Mouse (Mus musculus) heart, postnatal 0 days (tissue): ENCODE results near the gene Mrpl48. TPM values are rescaled to one million over a fixed set of nuclear protein-coding genes. Genes with fewer than 3 reads are reported as not detected.

Experiments used
- ATAC-seq: fragments of 200-750 bp; cut with Nextera tagmentation; 2 replicates; pipeline ENCODE4 v1.8.0; 2017; ENCODE audit warnings: low read depth, moderate number of reproducible peaks, moderate library complexity; ENCODE audit not compliant: insufficient read depth
- DNase-seq: peaks from one replicate; pipeline ENCODE4 v3.0.0-alpha.2; 2016; ENCODE audit warnings: low spot score
- H3K27ac ChIP-seq: fragments of 300-500 bp; sonication (generic); 2 replicates; pipeline ENCODE4 v1.5.1; 2014; ENCODE audit warnings: low read depth, mild to moderate bottlenecking
- H3K27me3 ChIP-seq: fragments of 300-500 bp; sonication (generic); 2 replicates; pipeline ENCODE4 v1.6.1; 2014; ENCODE audit warnings: low read length, mixed read lengths; ENCODE audit not compliant: control insufficient read depth, insufficient read depth
- H3K36me3 ChIP-seq: fragments of 300-500 bp; sonication (generic); replicated peaks from 2 replicates; pipeline ENCODE4 v1.6.1; 2014; ENCODE audit warnings: low read length, mixed read lengths; ENCODE audit not compliant: control insufficient read depth, insufficient read depth
- H3K4me1 ChIP-seq: fragments of 300-500 bp; sonication (generic); 2 replicates; pipeline ENCODE4 v1.6.1; 2014; ENCODE audit warnings: antibody characterized with exemption; ENCODE audit not compliant: control insufficient read depth, insufficient read depth
- H3K4me2 ChIP-seq: fragments of 300-500 bp; sonication (generic); 2 replicates; pipeline ENCODE4 v1.6.1; 2014; ENCODE audit warnings: low read depth, mild to moderate bottlenecking, low read length, moderate library complexity
- H3K4me3 ChIP-seq: fragments of 300-500 bp; sonication (generic); 2 replicates; pipeline ENCODE4 v1.5.1; 2014; ENCODE audit warnings: low read depth, low read length
- H3K9ac ChIP-seq: fragments of 300-500 bp; sonication (generic); replicated peaks from 2 replicates; pipeline ENCODE4 v1.6.1; 2014; ENCODE audit warnings: low read depth, low read length, mixed read lengths
- H3K9me3 ChIP-seq: fragments of 300-500 bp; sonication (generic); replicated peaks from 2 replicates; pipeline ENCODE4 v1.6.1; 2016; ENCODE audit warnings: low read length; ENCODE audit not compliant: control insufficient read depth
- CTCF ChIP-seq: IDR thresholded peaks from 2 replicates; pipeline ENCODE4 v1.5.1; 2016; ENCODE audit warnings: antibody characterized with exemption, control low read depth, low read depth
- EP300 ChIP-seq: IDR thresholded peaks from 2 replicates; pipeline ENCODE4 v1.6.1; 2016; ENCODE audit warnings: antibody characterized with exemption, low read depth
- WGBS: fragments of 180-500 bp; shearing (Covaris S2); extraction: QIAGEN DNeasy Blood & Tissue Kit; methylation state at CpG from one replicate; pipeline ENCODE4 v1.1.7; 2014; 5-methylcytosine and 5-hydroxymethylcytosine counted together
- polyA plus RNA-seq: library from polyadenylated mRNA; unstranded; fragments of >200 nt; fragmentation: Nextera tagmentation; extraction: Ambion mirVana; gene quantifications from 2 replicates; pipeline ENCODE4 v1.2.1, GENCODE M21; 2015
- total RNA-seq: library from RNA; depleted of rRNA; stranded (reverse); fragments of >200 nt; gene quantifications from 2 replicates; pipeline ENCODE4 v1.2.3, GENCODE M21; 2014; ENCODE audit warnings: low replicate concordance

Mrpl48 gene
- total and polyA plus RNA-seq, 2 experiments from 2014 or later, result 32.6 to 119 TPM

DNA sequence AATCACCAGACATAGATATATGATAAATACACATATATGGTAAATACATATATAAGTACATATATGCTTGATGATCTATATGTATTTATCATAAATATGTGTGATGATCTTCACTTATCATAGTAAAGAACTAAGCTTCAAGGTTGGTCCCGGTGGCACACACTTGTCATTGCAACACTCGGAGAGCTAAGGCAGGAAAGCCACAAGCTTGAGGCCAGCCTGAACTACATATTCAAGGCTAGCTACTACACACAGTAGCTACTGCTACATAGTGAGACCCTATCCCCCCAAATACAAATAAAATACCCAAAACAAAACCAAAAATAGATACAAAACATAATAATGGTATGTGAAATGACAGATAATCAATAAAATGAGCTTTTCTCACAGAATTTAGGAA, 72.3 kb downstream of the Mrpl48 start:
- Histone ChIP-seq H3K9me3 (no peaks in the 10 kb centered on the region), H3K4me2 (no peak overlapping the region), H3K4me1 (peaks cover 10% of the 10 kb centered on the region), H3K27me3 (no peaks in the 10 kb centered on the region), H3K36me3 (peaks cover 18% of the 10 kb centered on the region), H3K4me3 (no peak overlapping the region), H3K9ac (no peak overlapping the region), H3K27ac (no peak overlapping the region)
- 83% methylated on average over 2 of the region's 2 CpGs for whole genome bisulfite sequencing
- no peak for DNase-seq
- no peak for ATAC-seq
- TF ChIP-seq CTCF, result no peak

DNA sequence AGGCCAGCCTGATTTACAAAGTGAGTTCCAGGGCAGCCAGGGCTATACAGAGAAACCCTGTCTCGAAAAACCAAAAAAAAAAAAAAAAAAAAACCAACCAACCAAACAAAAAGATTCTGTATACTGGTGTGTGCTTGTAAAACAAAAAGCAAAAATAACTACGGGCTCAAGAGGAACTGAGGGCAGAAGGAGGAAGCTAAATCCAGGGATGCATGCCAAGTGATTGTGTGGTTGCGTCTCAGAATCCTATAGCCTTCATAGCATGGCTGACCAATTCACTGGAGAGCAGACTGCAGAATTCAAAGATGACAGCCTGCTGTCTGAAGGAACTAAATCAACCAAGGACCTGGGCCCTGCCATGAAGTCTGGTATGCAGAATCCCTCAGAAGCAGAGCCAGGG, 73.9 kb downstream of the Mrpl48 start:
- DNase-seq (no peak), ATAC-seq (no peak)
- no peak overlapping the region for H3K27ac ChIP-seq
- no peaks in the 10 kb centered on the region for H3K9me3 ChIP-seq
- H3K9ac ChIP-seq, result no peak overlapping the region
- H3K4me2 ChIP-seq, result no peak overlapping the region
- no peaks in the 10 kb centered on the region for H3K27me3 ChIP-seq
- WGBS, result 74% methylated on average over 3 of the region's 3 CpGs
- no peak for TF ChIP-seq EP300
- no peak for TF ChIP-seq CTCF
- H3K4me1 ChIP-seq, result peaks cover 10% of the 10 kb centered on the region
- H3K4me3 ChIP-seq, result no peak overlapping the region
- H3K36me3 ChIP-seq, result peaks cover 6% of the 10 kb centered on the region

DNA sequence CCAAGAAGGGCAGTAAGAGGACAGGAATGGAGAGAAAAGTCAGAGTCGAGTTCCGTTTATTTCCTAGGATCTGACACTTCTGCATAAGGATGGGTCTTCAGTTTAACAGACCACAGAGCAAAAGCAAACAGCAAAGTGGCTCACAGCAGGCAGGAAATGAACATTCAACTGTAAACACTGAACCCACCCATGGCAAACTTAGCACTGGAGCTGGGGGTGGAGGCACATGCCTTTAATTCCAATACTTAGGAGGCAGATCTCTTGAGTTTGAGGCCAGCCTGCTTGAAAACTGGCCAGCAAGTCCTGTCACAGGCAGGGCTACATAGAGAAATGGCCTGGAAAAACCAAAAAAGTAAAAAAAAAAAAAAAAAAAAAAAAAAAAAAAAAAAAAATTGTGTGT, 74.6 kb downstream of the Mrpl48 start:
- Histone ChIP-seq H3K4me1 (peaks cover 10% of the 10 kb centered on the region), H3K27ac (no peak overlapping the region), H3K36me3 (no peaks in the 10 kb centered on the region), H3K4me2 (no peak overlapping the region), H3K4me3 (no peak overlapping the region), H3K9me3 (no peaks in the 10 kb centered on the region), H3K9ac (no peak overlapping the region), H3K27me3 (no peaks in the 10 kb centered on the region)
- ATAC-seq (no peak), DNase-seq (no peak)
- TF ChIP-seq EP300 (no peak), CTCF (no peak)
- 66% methylated on average over 2 of the region's 2 CpGs for WGBS

DNA sequence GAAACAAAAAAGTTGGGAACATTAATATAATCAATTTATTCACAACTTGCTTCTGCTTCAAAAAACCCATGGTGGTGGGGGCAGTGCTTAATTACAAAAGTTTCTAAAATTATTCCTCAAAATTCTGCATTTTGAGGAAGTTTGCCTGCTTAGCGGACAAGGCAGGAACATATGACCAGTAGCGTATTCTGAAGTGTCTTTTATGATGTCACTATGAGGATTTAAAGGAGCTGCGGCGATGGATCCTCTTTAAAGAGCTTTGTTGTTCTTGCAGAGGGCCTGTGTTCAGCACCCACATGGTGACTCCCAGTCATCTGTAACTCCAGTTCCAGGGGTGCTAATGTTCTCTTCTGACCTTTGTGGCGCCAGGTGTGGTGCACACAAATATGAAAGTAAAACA, 77.3 kb downstream of the Mrpl48 start:
- ATAC-seq, result no peak
- 91% methylated on average over 5 of the region's 5 CpGs for WGBS
- Histone ChIP-seq H3K4me3 (no peak overlapping the region), H3K4me1 (no peaks in the 10 kb centered on the region), H3K9me3 (no peaks in the 10 kb centered on the region), H3K9ac (no peak overlapping the region), H3K36me3 (no peaks in the 10 kb centered on the region), H3K27ac (no peak overlapping the region), H3K4me2 (no peak overlapping the region), H3K27me3 (no peaks in the 10 kb centered on the region)
- DNase-seq, result no peak
- TF ChIP-seq EP300, result no peak
- no peak for TF ChIP-seq CTCF

DNA sequence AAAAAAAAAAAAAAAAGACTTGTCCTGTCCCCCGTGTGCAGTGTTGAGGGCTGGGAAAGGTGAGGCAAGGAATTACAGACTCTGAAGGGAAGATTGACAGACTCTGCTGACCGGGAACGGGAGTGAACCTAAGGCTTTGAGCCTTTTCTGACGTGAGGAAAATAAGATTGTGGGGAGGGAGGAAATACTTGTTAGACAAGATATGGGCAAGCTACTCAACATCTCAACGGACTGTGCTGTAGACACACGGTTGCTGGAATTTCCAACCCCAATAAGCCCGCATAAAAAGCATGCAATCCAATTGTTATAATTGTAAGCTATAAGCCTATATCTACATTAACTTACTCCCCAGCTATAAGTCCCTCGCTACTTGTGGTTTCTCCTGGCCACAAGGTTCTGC, 83.4 kb downstream of the Mrpl48 start:
- ATAC-seq (no peak), DNase-seq (no peak)
- H3K9me3 ChIP-seq, result no peaks in the 10 kb centered on the region
- no peaks in the 10 kb centered on the region for H3K36me3 ChIP-seq
- no peak overlapping the region for H3K4me2 ChIP-seq
- H3K27ac ChIP-seq, result no peak overlapping the region
- 52% methylated on average over 8 of the region's 8 CpGs for WGBS
- no peaks in the 10 kb centered on the region for H3K27me3 ChIP-seq
- no peaks in the 10 kb centered on the region for H3K4me1 ChIP-seq
- H3K4me3 ChIP-seq, result no peak overlapping the region
- H3K9ac ChIP-seq, result no peak overlapping the region
- TF ChIP-seq CTCF (no peak), EP300 (no peak)

DNA sequence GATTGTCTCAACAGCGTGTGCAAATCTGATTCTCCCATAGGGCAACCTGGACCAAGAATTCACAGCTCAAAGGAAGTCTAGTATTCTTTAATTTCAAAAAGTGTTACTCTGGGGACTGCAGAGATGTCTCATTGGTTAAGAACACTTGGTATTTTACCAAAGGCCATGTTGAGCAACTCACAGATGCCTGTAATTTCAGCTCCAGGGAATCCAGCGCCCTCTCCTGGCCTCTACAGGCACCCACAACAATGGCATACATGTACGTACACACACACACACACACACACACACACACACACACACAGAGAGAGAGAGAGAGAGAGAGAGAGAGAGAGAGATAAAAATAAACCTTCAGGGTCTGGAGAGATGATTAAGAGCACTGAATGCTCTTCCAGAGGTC, 85.9 kb downstream of the Mrpl48 start:
- DNase-seq, result no peak
- H3K4me3 ChIP-seq, result no peak overlapping the region
- no peaks in the 10 kb centered on the region for H3K4me1 ChIP-seq
- no peak overlapping the region for H3K27ac ChIP-seq
- H3K36me3 ChIP-seq, result no peaks in the 10 kb centered on the region
- 68% methylated on average over 3 of the region's 3 CpGs for WGBS
- ATAC-seq, result no peak
- no peaks in the 10 kb centered on the region for H3K27me3 ChIP-seq
- H3K4me2 ChIP-seq, result no peak overlapping the region
- no peak for TF ChIP-seq CTCF
- TF ChIP-seq EP300, result no peak
- no peaks in the 10 kb centered on the region for H3K9me3 ChIP-seq
- H3K9ac ChIP-seq, result no peak overlapping the region
